Mouse (Mus musculus): ENCODE results near the gene Ppef1. TPM values are rescaled to one million over a fixed set of nuclear protein-coding genes. Genes with fewer than 3 reads are reported as not detected.
"Not testable (repeated sequence)": the region's sequence is repeated elsewhere in the genome, so short reads cannot be mapped to it uniquely, and the experiment has no call there.

Ppef1 gene
- polyA plus RNA-seq (2014; fragmentation: Nextera tagmentation; extraction: Ambion mirVana) = 0.75 and 0.92 TPM in 2 replicates

DNA sequence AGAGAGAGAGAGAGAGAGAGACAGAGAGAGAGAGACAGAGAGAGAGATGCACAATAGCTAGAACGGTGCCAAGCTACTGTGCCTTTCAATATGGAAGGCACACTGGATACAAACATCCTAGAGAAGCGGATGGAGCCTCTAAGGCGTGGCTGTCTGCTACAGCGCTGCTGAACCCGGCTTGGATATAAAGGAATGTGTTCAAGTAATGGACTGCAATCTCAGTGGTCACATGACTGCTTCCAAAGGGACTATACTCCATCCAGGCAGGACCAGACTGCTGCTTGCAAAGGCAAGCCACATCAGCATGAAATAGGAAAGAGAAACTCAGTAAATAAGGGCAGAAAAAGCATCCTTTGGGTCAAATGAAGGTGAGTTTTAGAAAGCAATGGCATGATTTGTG, at the start of gene Ppef1:
Gene Ppef1 (minus strand): TSS at position 116 of the 400 bp plus-strand sequence.
- Histone ChIP-seq H3K4me2 (ENCODE audit: low read length) (no peak within 1 kb of the TSS), H3K27me3 (ENCODE audit: control insufficient read depth, insufficient read depth, low read length) (no peaks in the 10 kb centered on the region; the same call in 1 of the 2 replicates), H3K27ac (replicated peaks; ENCODE audit: low read depth, low read length) (no peak within 1 kb of the TSS), H3K9me3 (ENCODE audit: control insufficient read depth, low read length) (no peaks in the 10 kb centered on the region), H3K4me1 (ENCODE audit: control insufficient read depth, insufficient read depth, low read length) (no peaks in the 10 kb centered on the region), H3K4me3 (replicated peaks; ENCODE audit: low read depth, low read length) (no peak within 1 kb of the TSS), H3K36me3 (ENCODE audit: control insufficient read depth, insufficient read depth, low read length) (no peaks in the 10 kb centered on the region), H3K9ac (replicated peaks; ENCODE audit: low read length) (no peak within 1 kb of the TSS)
- ATAC-seq (ENCODE audit: low FRiP score, low TSS enrichment) = no peak
- 66% methylated on average over 5 of the region's 5 CpGs for WGBS
- no peak for DNase-seq

DNA sequence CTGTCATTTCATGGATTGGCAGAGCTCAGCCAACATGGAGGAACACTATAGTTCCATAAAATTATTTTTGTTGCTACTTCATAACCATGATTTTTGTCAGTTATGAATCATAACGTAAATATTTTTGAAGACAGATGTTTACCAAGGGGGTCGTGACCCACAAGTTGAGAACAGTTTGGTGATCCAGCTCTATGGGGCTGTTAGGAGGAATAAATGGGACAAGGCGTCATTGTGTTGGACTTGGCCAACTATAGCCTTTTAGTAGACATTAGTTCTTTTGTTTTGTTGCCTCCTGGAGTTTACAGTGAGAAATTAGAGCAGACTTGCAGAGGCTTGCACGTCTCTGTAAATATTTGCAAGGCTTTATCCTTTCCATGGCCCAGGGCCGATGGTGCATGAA, 46.7 kb upstream of the Ppef1 start:
- Histone ChIP-seq H3K27ac (replicated peaks; ENCODE audit: low read depth, low read length) (no peak overlapping the region), H3K9ac (replicated peaks; ENCODE audit: low read length) (no peak overlapping the region), H3K27me3 (ENCODE audit: control insufficient read depth, insufficient read depth, low read length) (no peaks in the 10 kb centered on the region), H3K4me2 (ENCODE audit: low read length) (no peak overlapping the region), H3K4me1 (ENCODE audit: control insufficient read depth, insufficient read depth, low read length) (no peaks in the 10 kb centered on the region), H3K9me3 (ENCODE audit: control insufficient read depth, low read length) (no peaks in the 10 kb centered on the region), H3K4me3 (replicated peaks; ENCODE audit: low read depth, low read length) (no peak overlapping the region), H3K36me3 (ENCODE audit: control insufficient read depth, insufficient read depth, low read length) (no peaks in the 10 kb centered on the region)
- no peak for ATAC-seq (ENCODE audit: low FRiP score, low TSS enrichment)
- 80% methylated on average over 5 of the region's 5 CpGs for WGBS
- no peak for DNase-seq

DNA sequence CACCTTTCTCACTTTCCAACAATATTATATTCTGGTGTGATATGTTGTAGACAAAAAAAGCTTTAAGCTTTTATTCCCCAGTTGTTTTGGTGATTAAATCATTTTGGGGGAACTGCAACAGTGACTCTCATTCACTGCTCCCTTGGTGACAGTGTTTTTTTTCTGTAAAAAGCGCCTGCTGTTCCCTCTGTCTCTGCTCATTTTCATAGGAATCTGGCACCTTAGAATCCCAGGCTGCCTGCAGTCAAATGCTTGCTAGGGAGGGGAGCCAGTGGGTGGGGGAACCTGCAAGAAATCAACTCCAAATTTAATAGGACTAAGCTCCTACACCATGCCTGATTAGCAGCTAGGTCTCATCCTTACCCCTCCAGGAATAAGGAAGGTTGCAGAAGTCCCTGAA, 37.5 kb upstream of the Ppef1 start:
- Histone ChIP-seq H3K4me3 (replicated peaks; ENCODE audit: low read depth, low read length) (no peak overlapping the region), H3K27ac (replicated peaks; ENCODE audit: low read depth, low read length) (no peak overlapping the region), H3K36me3 (ENCODE audit: control insufficient read depth, insufficient read depth, low read length) (no peaks in the 10 kb centered on the region), H3K9ac (replicated peaks; ENCODE audit: low read length) (no peak overlapping the region), H3K27me3 (ENCODE audit: control insufficient read depth, insufficient read depth, low read length) (no peaks in the 10 kb centered on the region), H3K4me2 (ENCODE audit: low read length) (no peak overlapping the region), H3K9me3 (ENCODE audit: control insufficient read depth, low read length) (no peaks in the 10 kb centered on the region), H3K4me1 (ENCODE audit: control insufficient read depth, insufficient read depth, low read length) (no peaks in the 10 kb centered on the region)
- 27% methylated on average over 1 of the region's 1 CpGs for WGBS
- ATAC-seq (ENCODE audit: low FRiP score, low TSS enrichment) (no peak), DNase-seq (no peak)

DNA sequence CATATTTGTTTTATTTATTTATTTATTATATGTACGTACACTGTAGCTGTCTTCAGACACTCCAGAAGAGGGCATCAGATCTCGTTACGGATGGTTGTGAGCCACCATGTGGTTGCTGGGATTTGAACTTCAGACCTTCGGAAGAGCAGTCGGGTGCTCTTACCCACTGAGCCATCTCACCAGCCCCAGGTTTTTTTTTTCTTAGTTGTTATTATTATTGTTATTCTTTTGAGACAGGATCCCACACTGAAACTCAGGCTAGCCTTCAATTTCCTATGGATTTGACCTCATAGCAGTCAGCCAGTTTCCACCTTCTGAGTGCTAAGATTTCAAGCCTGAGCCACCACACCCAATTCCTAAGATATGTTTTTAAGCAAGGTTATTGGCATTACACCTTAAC, 34.1 kb upstream of the Ppef1 start:
- WGBS = 88% methylated on average over 5 of the region's 5 CpGs
- H3K9ac ChIP-seq (replicated peaks; ENCODE audit: low read length); DNase-seq: not testable (repeated sequence)

DNA sequence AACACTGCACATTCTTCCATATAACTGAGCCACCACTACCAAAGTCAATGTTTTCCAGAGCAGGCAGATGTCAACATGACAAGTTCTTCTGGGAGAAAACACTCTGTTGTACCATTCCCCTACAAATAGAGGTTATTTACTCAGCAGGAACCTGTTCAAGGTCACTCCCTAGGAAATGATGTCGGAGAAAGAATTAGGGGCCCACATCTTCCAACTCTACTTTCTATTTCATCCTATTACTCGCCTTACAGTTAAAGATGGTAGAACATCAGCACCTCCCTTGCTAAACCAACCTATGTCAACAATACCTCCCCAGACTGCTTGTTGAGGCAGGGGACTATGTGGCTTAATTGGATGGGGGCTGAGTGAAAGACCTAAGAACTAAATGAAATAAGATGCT, 32.1 kb upstream of the Ppef1 start, which contains the start of gene Rs1:
Gene Rs1 (plus strand): TSS at position 301 of the 400 bp plus-strand sequence.
- DNase-seq (no peak), ATAC-seq (ENCODE audit: low FRiP score, low TSS enrichment) (no peak)
- Histone ChIP-seq H3K27ac (replicated peaks; ENCODE audit: low read depth, low read length) (no peak within 1 kb of the TSS), H3K4me1 (ENCODE audit: control insufficient read depth, insufficient read depth, low read length) (no peaks in the 10 kb centered on the region), H3K27me3 (ENCODE audit: control insufficient read depth, insufficient read depth, low read length) (no peaks in the 10 kb centered on the region; the same call in 1 of the 2 replicates), H3K4me3 (replicated peaks; ENCODE audit: low read depth, low read length) (no peak within 1 kb of the TSS; the same call in 1 of the 2 replicates), H3K9me3 (ENCODE audit: control insufficient read depth, low read length) (no peaks in the 10 kb centered on the region), H3K4me2 (ENCODE audit: low read length) (peak within 1 kb of the TSS; percentile 47), H3K36me3 (ENCODE audit: control insufficient read depth, insufficient read depth, low read length) (no peaks in the 10 kb centered on the region), H3K9ac (replicated peaks; ENCODE audit: low read length) (no peak within 1 kb of the TSS)
- 90% methylated on average over 2 of the region's 2 CpGs for WGBS

More for the DNA sequence above, 34.1 kb upstream of the Ppef1 start:
- H3K4me2 ChIP-seq (ENCODE audit: low read length); H3K9me3 ChIP-seq (ENCODE audit: control insufficient read depth, low read length); H3K4me1 ChIP-seq (ENCODE audit: control insufficient read depth, insufficient read depth, low read length); ATAC-seq (ENCODE audit: low FRiP score, low TSS enrichment); H3K27ac ChIP-seq (replicated peaks; ENCODE audit: low read depth, low read length); H3K27me3 ChIP-seq (ENCODE audit: control insufficient read depth, insufficient read depth, low read length); H3K36me3 ChIP-seq (ENCODE audit: control insufficient read depth, insufficient read depth, low read length); H3K4me3 ChIP-seq (replicated peaks; ENCODE audit: low read depth, low read length): not testable (repeated sequence)

DNA sequence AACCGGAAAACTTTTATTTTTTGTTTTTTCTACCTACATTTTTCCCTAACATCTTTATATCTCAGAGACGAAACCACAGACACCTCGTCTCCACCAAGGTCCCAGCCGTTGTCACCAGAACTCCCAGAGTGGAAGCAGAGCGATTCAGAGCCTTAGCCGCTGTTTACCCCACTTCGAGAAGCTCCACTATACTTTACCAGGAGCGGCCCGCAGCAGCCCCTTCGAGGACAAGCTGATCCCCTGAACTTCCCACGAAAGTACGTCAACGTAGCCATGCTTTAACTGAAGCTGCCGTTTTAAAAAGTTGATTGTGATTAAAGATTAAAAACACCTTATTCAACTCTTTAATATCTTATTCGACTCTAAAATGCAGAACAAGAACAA, 30.7 kb upstream of the Ppef1 start:
- Histone ChIP-seq H3K27me3 (ENCODE audit: control insufficient read depth, insufficient read depth, low read length) (no peaks in the 10 kb centered on the region; the same call in 1 of the 2 replicates), H3K4me3 (replicated peaks; ENCODE audit: low read depth, low read length) (peak overlapping the region; percentile 41), H3K36me3 (ENCODE audit: control insufficient read depth, insufficient read depth, low read length) (no peaks in the 10 kb centered on the region), H3K4me1 (ENCODE audit: control insufficient read depth, insufficient read depth, low read length) (no peaks in the 10 kb centered on the region), H3K27ac (replicated peaks; ENCODE audit: low read depth, low read length) (no peak overlapping the region), H3K4me2 (ENCODE audit: low read length) (peak overlapping the region; percentile 47), H3K9me3 (ENCODE audit: control insufficient read depth, low read length) (no peaks in the 10 kb centered on the region), H3K9ac (replicated peaks; ENCODE audit: low read length) (no peak overlapping the region)
- DNase-seq (no peak), ATAC-seq (ENCODE audit: low FRiP score, low TSS enrichment) (peak; percentile 86; the same call in 1 of the 2 replicates)
- WGBS = 21% methylated on average over 15 of the region's 15 CpGs

DNA sequence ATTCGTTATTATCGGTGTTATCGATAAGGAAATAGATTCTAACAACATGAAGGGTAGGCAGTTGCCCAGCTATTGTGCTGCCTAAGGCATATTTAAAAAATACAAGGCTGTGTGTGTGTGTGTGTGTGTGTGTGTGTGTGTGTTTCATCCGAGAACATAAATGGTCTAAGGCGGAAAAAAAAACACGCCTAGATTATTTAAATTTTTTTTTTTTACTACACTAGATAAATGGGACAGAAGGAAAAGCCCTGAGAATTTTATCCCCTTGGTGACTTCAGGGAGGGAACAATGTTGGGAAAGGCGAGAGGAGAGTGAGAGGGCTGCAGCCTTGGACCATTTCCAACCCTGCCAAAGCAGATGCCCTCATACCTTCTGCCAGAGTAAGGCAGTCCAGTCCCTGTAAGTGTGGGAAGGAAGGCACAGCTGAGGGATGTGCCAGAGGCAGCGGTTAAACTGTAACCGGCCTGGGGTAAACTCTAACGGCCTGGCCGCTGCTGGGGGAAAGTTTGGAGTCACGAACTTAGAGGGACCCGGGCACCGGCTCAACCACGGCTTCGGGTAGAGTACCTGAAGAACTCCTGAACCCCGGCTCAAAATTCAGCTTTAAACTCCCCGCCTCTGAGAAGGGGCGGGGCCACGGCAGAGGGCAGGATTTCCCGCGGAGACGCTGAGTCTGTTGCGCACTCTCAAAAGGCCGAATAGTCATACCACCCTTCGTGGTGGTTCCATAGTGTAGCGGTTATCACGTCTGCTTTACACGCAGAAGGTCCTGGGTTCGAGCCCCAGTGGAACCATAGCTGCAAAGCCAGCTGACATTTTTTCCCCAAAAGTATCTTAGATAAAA, 30.0 kb upstream of the Ppef1 start:
- no peak overlapping the region for H3K27ac ChIP-seq (replicated peaks; ENCODE audit: low read depth, low read length)
- ATAC-seq (ENCODE audit: low FRiP score, low TSS enrichment) = peak; percentile 97
- 34% methylated on average over 30 of the region's 30 CpGs for WGBS
- H3K4me2 ChIP-seq (ENCODE audit: low read length) = peak overlapping the region; percentile 47
- H3K27me3 ChIP-seq (ENCODE audit: control insufficient read depth, insufficient read depth, low read length) = no peaks in the 10 kb centered on the region; the same call in 1 of the 2 replicates
- DNase-seq = peak; percentile 91
- H3K36me3 ChIP-seq (ENCODE audit: control insufficient read depth, insufficient read depth, low read length) = no peaks in the 10 kb centered on the region
- no peaks in the 10 kb centered on the region for H3K4me1 ChIP-seq (ENCODE audit: control insufficient read depth, insufficient read depth, low read length)
- no peaks in the 10 kb centered on the region for H3K9me3 ChIP-seq (ENCODE audit: control insufficient read depth, low read length)
- peak overlapping the region; percentile 41 for H3K4me3 ChIP-seq (replicated peaks; ENCODE audit: low read depth, low read length)
- H3K9ac ChIP-seq (replicated peaks; ENCODE audit: low read length) = no peak overlapping the region

DNA sequence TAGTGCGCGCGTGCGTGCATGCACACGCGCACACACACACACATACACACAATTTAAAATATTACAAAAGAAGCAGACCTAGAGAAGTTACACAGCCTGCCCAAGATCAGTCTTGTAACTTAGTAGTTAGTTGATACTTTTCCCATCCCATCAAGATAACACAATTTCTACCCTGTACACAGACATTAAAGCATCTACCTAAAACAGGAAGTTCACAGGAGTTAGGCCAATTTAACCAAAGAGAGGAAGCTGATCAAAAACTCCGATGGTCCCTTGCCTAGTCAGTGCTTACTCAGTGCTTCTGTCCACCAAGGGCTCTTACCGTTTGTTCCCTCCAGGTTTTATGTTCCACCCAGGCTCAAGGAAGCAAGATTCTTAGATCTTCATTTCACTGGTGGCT, 15.2 kb upstream of the Ppef1 start:
- Histone ChIP-seq H3K4me2 (ENCODE audit: low read length) (no peak overlapping the region), H3K36me3 (ENCODE audit: control insufficient read depth, insufficient read depth, low read length) (no peaks in the 10 kb centered on the region), H3K4me3 (replicated peaks; ENCODE audit: low read depth, low read length) (no peak overlapping the region), H3K27ac (replicated peaks; ENCODE audit: low read depth, low read length) (no peak overlapping the region), H3K27me3 (ENCODE audit: control insufficient read depth, insufficient read depth, low read length) (no peaks in the 10 kb centered on the region), H3K9ac (replicated peaks; ENCODE audit: low read length) (no peak overlapping the region), H3K4me1 (ENCODE audit: control insufficient read depth, insufficient read depth, low read length) (no peaks in the 10 kb centered on the region), H3K9me3 (ENCODE audit: control insufficient read depth, low read length) (no peaks in the 10 kb centered on the region)
- no peak for ATAC-seq (ENCODE audit: low FRiP score, low TSS enrichment)
- 96% methylated on average over 8 of the region's 8 CpGs for WGBS
- no peak for DNase-seq

DNA sequence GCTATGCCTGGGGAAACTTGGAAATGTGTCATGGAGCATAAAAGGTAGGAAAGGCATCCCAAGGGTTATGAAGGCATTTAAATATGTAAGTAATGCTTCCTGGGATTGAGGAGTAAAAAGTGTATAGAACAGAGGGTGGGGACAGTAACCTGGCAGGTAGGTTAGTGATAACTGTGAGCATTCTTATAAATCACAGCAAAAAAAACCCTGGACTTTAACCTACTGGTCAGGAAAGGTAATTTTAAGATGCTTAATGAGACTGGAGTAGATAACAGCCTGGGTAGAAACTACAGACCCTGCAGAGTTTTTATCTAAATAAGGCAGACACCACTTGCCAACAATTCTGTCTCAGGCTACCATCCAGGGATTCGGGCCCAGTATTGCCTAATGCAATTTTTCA, 13.1 kb upstream of the Ppef1 start:
- no peak overlapping the region for H3K27ac ChIP-seq (replicated peaks; ENCODE audit: low read depth, low read length)
- ATAC-seq (ENCODE audit: low FRiP score, low TSS enrichment) = no peak
- no peaks in the 10 kb centered on the region for H3K9me3 ChIP-seq (ENCODE audit: control insufficient read depth, low read length)
- H3K4me2 ChIP-seq (ENCODE audit: low read length) = no peak overlapping the region
- 77% methylated on average over 1 of the region's 1 CpGs for WGBS
- no peaks in the 10 kb centered on the region for H3K4me1 ChIP-seq (ENCODE audit: control insufficient read depth, insufficient read depth, low read length)
- DNase-seq = no peak
- H3K27me3 ChIP-seq (ENCODE audit: control insufficient read depth, insufficient read depth, low read length) = no peaks in the 10 kb centered on the region
- no peak overlapping the region for H3K9ac ChIP-seq (replicated peaks; ENCODE audit: low read length)
- H3K4me3 ChIP-seq (replicated peaks; ENCODE audit: low read depth, low read length) = no peak overlapping the region
- H3K36me3 ChIP-seq (ENCODE audit: control insufficient read depth, insufficient read depth, low read length) = no peaks in the 10 kb centered on the region

Data from midbrain, embryonic 14.5 days (tissue).